Mouse (Mus musculus): Measurements from ENCODE around the gene Diaph2.

- no peak for TF ChIP-seq CTCF (IDR thresholded peaks at IDR 0.05; ENCODE audit: insufficient read depth, low read length)
- no peak for TF ChIP-seq POLR2A (IDR thresholded peaks at IDR 0.05; ENCODE audit: borderline replicate concordance, extremely low read depth, low read depth, low read length)
These were observed 47.8 kb upstream of the Diaph2 start for GRCm38 (mm10) chrX:129701634-129702312.
